Mouse (Mus musculus) cortical plate, adult 2 months (tissue): ENCODE data around the gene Nfib.

Experiments
- CTCF ChIP-seq: fragments of 200-500 bp; IDR thresholded peaks from 2 replicates; pipeline ENCODE4 v1.5.1; 2011; ENCODE audit warnings: mild to moderate bottlenecking, control low read depth, low read length; ENCODE audit not compliant: insufficient read depth; ENCODE audit errors: extremely low read depth
- POLR2A ChIP-seq: fragments of 200-500 bp; IDR thresholded peaks from 2 replicates; pipeline ENCODE4 v1.6.1; 2011; ENCODE audit warnings: mild to moderate bottlenecking, low read length, control low read depth; ENCODE audit not compliant: insufficient read depth; ENCODE audit errors: extremely low read depth

DNA sequence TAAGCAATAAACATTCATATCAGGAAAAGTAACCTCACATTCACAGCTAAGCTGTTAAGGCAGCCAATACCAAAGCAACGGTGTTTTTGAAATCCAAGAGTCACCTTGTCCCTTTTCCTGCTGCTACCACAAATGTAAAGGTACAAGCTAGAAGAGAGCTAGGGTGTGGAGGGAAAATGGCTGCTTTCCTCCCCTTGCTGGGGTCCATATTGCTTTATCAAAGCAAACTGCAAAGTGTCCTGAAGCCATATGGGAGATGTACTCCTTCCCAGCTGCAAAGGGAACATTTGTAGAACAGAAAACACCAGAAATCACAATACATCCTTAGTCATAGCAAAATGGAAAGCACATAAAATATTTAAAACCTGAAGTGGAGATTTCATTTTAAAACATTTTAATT, 456.6 kb downstream of the Nfib start:
- TF ChIP-seq CTCF (no peak), POLR2A (no peak)
